Mouse (Mus musculus): ENCODE results near the gene Foxp4. TPM values are rescaled to one million over a fixed set of nuclear protein-coding genes. Genes with fewer than 3 reads are reported as not detected.

The Foxp4 gene
- polyA plus RNA-seq, 1 experiment from 2014 or later = 20.3 TPM

- Histone ChIP-seq H3K27ac (ENCODE audit: low read depth, low read length) (peak overlapping the region; percentile 89), H3K4me2 (ENCODE audit: low read length) (peak overlapping the region; percentile 54), H3K9me3 (replicated peaks; ENCODE audit: control insufficient read depth, low read length) (no peaks in the 10 kb centered on the region), H3K4me3 (ENCODE audit: low read depth, low read length) (peak overlapping the region; percentile 31; the same call in 1 of the 2 replicates), H3K9ac (ENCODE audit: low read length) (peak overlapping the region; percentile 62), H3K4me1 (ENCODE audit: control insufficient read depth, insufficient read depth, low read length) (peaks cover 44% of the 10 kb centered on the region), H3K36me3 (ENCODE audit: control insufficient read depth, insufficient read depth, low read length) (peaks cover 36% of the 10 kb centered on the region), H3K27me3 (replicated peaks; ENCODE audit: control insufficient read depth, insufficient read depth, low read length) (no peaks in the 10 kb centered on the region)
- peak; percentile 33 for ATAC-seq
- DNase-seq (ENCODE audit: low spot score) = peak; percentile 54
- WGBS = 28% methylated on average over 3 of the region's 3 CpGs
Observed at GRCm38 (mm10) chr17:47879207-47879606, 45.2 kb downstream of the Foxp4 start.

- H3K27ac ChIP-seq (ENCODE audit: low read depth, low read length) = peak overlapping the region; percentile 89
- peak; percentile 72 for ATAC-seq
- no peaks in the 10 kb centered on the region for H3K27me3 ChIP-seq (replicated peaks; ENCODE audit: control insufficient read depth, insufficient read depth, low read length)
- peak; percentile 82 for DNase-seq (ENCODE audit: low spot score)
- no peaks in the 10 kb centered on the region for H3K9me3 ChIP-seq (replicated peaks; ENCODE audit: control insufficient read depth, low read length)
- H3K4me1 ChIP-seq (ENCODE audit: control insufficient read depth, insufficient read depth, low read length) = peaks cover 45% of the 10 kb centered on the region
- WGBS = 8% methylated on average over 32 of the region's 35 CpGs
- H3K4me2 ChIP-seq (ENCODE audit: low read length) = peak overlapping the region; percentile 54
- H3K4me3 ChIP-seq (ENCODE audit: low read depth, low read length) = peak overlapping the region; percentile 31
- H3K9ac ChIP-seq (ENCODE audit: low read length) = peak overlapping the region; percentile 62
- peaks cover 34% of the 10 kb centered on the region for H3K36me3 ChIP-seq (ENCODE audit: control insufficient read depth, insufficient read depth, low read length)
Observed at GRCm38 (mm10) chr17:47878378-47879089, 45.9 kb downstream of the Foxp4 start.

GRCm38 (mm10) chr17:47877715-47878377, 46.6 kb downstream of the Foxp4 start:
- WGBS = 18% methylated on average over 10 of the region's 10 CpGs
- peaks cover 52% of the 10 kb centered on the region for H3K4me1 ChIP-seq (ENCODE audit: control insufficient read depth, insufficient read depth, low read length)
- H3K4me2 ChIP-seq (ENCODE audit: low read length) = peak overlapping the region; percentile 54
- DNase-seq (ENCODE audit: low spot score) (no peak), ATAC-seq (peak; percentile 13)
- H3K9ac ChIP-seq (ENCODE audit: low read length) = peak overlapping the region; percentile 62
- H3K27ac ChIP-seq (ENCODE audit: low read depth, low read length) = peak overlapping the region; percentile 89
- H3K4me3 ChIP-seq (ENCODE audit: low read depth, low read length) = peak overlapping the region; percentile 31
- peaks cover 34% of the 10 kb centered on the region for H3K36me3 ChIP-seq (ENCODE audit: control insufficient read depth, insufficient read depth, low read length)
- no peaks in the 10 kb centered on the region for H3K27me3 ChIP-seq (replicated peaks; ENCODE audit: control insufficient read depth, insufficient read depth, low read length)
- H3K9me3 ChIP-seq (replicated peaks; ENCODE audit: control insufficient read depth, low read length) = no peaks in the 10 kb centered on the region

- ATAC-seq = peak; percentile 32; the same call in 1 of the 2 replicates
- Histone ChIP-seq H3K4me1 (ENCODE audit: control insufficient read depth, insufficient read depth, low read length) (peaks cover 59% of the 10 kb centered on the region), H3K4me3 (ENCODE audit: low read depth, low read length) (peak overlapping the region; percentile 31), H3K9ac (ENCODE audit: low read length) (peak overlapping the region; percentile 62), H3K27ac (ENCODE audit: low read depth, low read length) (peak overlapping the region; percentile 89), H3K27me3 (replicated peaks; ENCODE audit: control insufficient read depth, insufficient read depth, low read length) (no peaks in the 10 kb centered on the region), H3K36me3 (ENCODE audit: control insufficient read depth, insufficient read depth, low read length) (peaks cover 34% of the 10 kb centered on the region), H3K4me2 (ENCODE audit: low read length) (peak overlapping the region; percentile 54), H3K9me3 (replicated peaks; ENCODE audit: control insufficient read depth, low read length) (no peaks in the 10 kb centered on the region)
- peak; percentile 81 for DNase-seq (ENCODE audit: low spot score)
- WGBS = 10% methylated on average over 26 of the region's 26 CpGs
Observed at GRCm38 (mm10) chr17:47876776-47877714, 47.4 kb downstream of the Foxp4 start.

- Histone ChIP-seq H3K27me3 (replicated peaks; ENCODE audit: control insufficient read depth, insufficient read depth, low read length) (no peaks in the 10 kb centered on the region), H3K27ac (ENCODE audit: low read depth, low read length) (peak overlapping the region; percentile 82), H3K36me3 (ENCODE audit: control insufficient read depth, insufficient read depth, low read length) (peaks cover 53% of the 10 kb centered on the region), H3K9ac (ENCODE audit: low read length) (no peak overlapping the region; the same call in 1 of the 2 replicates), H3K4me3 (ENCODE audit: low read depth, low read length) (no peak overlapping the region), H3K9me3 (replicated peaks; ENCODE audit: control insufficient read depth, low read length) (no peaks in the 10 kb centered on the region), H3K4me2 (ENCODE audit: low read length) (peak overlapping the region; percentile 21; the same call in 1 of the 2 replicates), H3K4me1 (ENCODE audit: control insufficient read depth, insufficient read depth, low read length) (peaks cover 38% of the 10 kb centered on the region)
- ATAC-seq (peak; percentile 43), DNase-seq (ENCODE audit: low spot score) (peak; percentile 80)
- WGBS = 10% methylated on average over 9 of the region's 9 CpGs
Observed at GRCm38 (mm10) chr17:47873341-47873791, 51.1 kb downstream of the Foxp4 start.

- Histone ChIP-seq H3K9ac (ENCODE audit: low read length) (peak overlapping the region; percentile 35), H3K4me1 (ENCODE audit: control insufficient read depth, insufficient read depth, low read length) (peaks cover 29% of the 10 kb centered on the region), H3K4me2 (ENCODE audit: low read length) (peak overlapping the region; percentile 29; the same call in 1 of the 2 replicates), H3K27ac (ENCODE audit: low read depth, low read length) (peak overlapping the region; percentile 82), H3K27me3 (replicated peaks; ENCODE audit: control insufficient read depth, insufficient read depth, low read length) (no peaks in the 10 kb centered on the region), H3K9me3 (replicated peaks; ENCODE audit: control insufficient read depth, low read length) (no peaks in the 10 kb centered on the region), H3K36me3 (ENCODE audit: control insufficient read depth, insufficient read depth, low read length) (peaks cover 58% of the 10 kb centered on the region), H3K4me3 (ENCODE audit: low read depth, low read length) (no peak overlapping the region)
- WGBS = 11% methylated on average over 31 of the region's 31 CpGs
- ATAC-seq (peak; percentile 57), DNase-seq (ENCODE audit: low spot score) (peak; percentile 81)
Observed at GRCm38 (mm10) chr17:47872311-47873011, 52.0 kb downstream of the Foxp4 start.

GRCm38 (mm10) chr17:47869874-47870273, 54.6 kb downstream of the Foxp4 start:
- WGBS = 91% methylated on average over 10 of the region's 10 CpGs
- ATAC-seq = no peak
- DNase-seq (ENCODE audit: low spot score) = no peak
- H3K9ac ChIP-seq (ENCODE audit: low read length) = no peak overlapping the region
- no peak overlapping the region for H3K4me3 ChIP-seq (ENCODE audit: low read depth, low read length)
- no peak overlapping the region for H3K4me2 ChIP-seq (ENCODE audit: low read length)
- H3K9me3 ChIP-seq (replicated peaks; ENCODE audit: control insufficient read depth, low read length) = no peaks in the 10 kb centered on the region
- no peak overlapping the region for H3K27ac ChIP-seq (ENCODE audit: low read depth, low read length)
- peaks cover 58% of the 10 kb centered on the region for H3K36me3 ChIP-seq (ENCODE audit: control insufficient read depth, insufficient read depth, low read length)
- no peaks in the 10 kb centered on the region for H3K27me3 ChIP-seq (replicated peaks; ENCODE audit: control insufficient read depth, insufficient read depth, low read length)
- H3K4me1 ChIP-seq (ENCODE audit: control insufficient read depth, insufficient read depth, low read length) = peaks cover 17% of the 10 kb centered on the region

- Histone ChIP-seq H3K27ac (ENCODE audit: low read depth, low read length) (no peak overlapping the region), H3K4me2 (ENCODE audit: low read length) (no peak overlapping the region), H3K4me3 (ENCODE audit: low read depth, low read length) (no peak overlapping the region), H3K36me3 (ENCODE audit: control insufficient read depth, insufficient read depth, low read length) (peaks cover 39% of the 10 kb centered on the region), H3K9me3 (replicated peaks; ENCODE audit: control insufficient read depth, low read length) (no peaks in the 10 kb centered on the region), H3K9ac (ENCODE audit: low read length) (no peak overlapping the region), H3K27me3 (replicated peaks; ENCODE audit: control insufficient read depth, insufficient read depth, low read length) (no peaks in the 10 kb centered on the region), H3K4me1 (ENCODE audit: control insufficient read depth, insufficient read depth, low read length) (peaks cover 6% of the 10 kb centered on the region; the same call in 1 of the 2 replicates)
- DNase-seq (ENCODE audit: low spot score) = no peak
- ATAC-seq = no peak
- 62% methylated on average over 10 of the region's 10 CpGs for WGBS
Observed at GRCm38 (mm10) chr17:47866037-47866436, 58.4 kb downstream of the Foxp4 start.
